Mouse (Mus musculus): ENCODE results near the gene Psma5. TPM values are rescaled to one million over a fixed set of nuclear protein-coding genes. Genes with fewer than 3 reads are reported as not detected.
A peak's percentile ranks its signal among the peaks of the same experiment; 100 is the strongest.
"Not testable (repeated sequence)": the region's sequence is repeated elsewhere in the genome, so short reads cannot be mapped to it uniquely, and the experiment has no call there.

The Psma5 gene
- polyA plus RNA-seq, 1 experiment: 37.4 TPM

- no peak for DNase-seq
- H3K4me3 ChIP-seq (replicated peaks; ENCODE audit: extremely low read depth, low read depth, low read length): no peak overlapping the region
- whole genome bisulfite sequencing: 59% methylated on average over 3 of the region's 3 CpGs
- TF ChIP-seq CTCF (IDR thresholded peaks at IDR 0.05; ENCODE audit: insufficient read depth, low read length) (no peak), POLR2A (IDR thresholded peaks at IDR 0.05; ENCODE audit: borderline replicate concordance, extremely low read depth, low read depth, low read length) (no peak)
- H3K4me1 ChIP-seq (ENCODE audit: control insufficient read depth, insufficient read depth, low read length): peaks cover 3% of the 10 kb centered on the region
These were observed 2.6 kb downstream of the Psma5 start for GRCm38 (mm10) chr3:108259319-108259718.

- WGBS: 69% methylated on average over 5 of the region's 5 CpGs
- DNase-seq; H3K4me1 ChIP-seq (ENCODE audit: control insufficient read depth, insufficient read depth, low read length); H3K4me3 ChIP-seq (replicated peaks; ENCODE audit: extremely low read depth, low read depth, low read length): not testable (repeated sequence)
These were observed 22.8 kb downstream of the Psma5 start for GRCm38 (mm10) chr3:108279495-108279894.

GRCm38 (mm10) chr3:108282401-108283240, 25.9 kb downstream of the Psma5 start:
- WGBS: 9% methylated on average over 12 of the region's 12 CpGs
- peak; percentile 60; the same call in 1 of the 2 replicates for TF ChIP-seq CTCF (IDR thresholded peaks at IDR 0.05; ENCODE audit: insufficient read depth, low read length)
- TF ChIP-seq POLR2A (IDR thresholded peaks at IDR 0.05; ENCODE audit: borderline replicate concordance, extremely low read depth, low read depth, low read length): no peak
- Histone ChIP-seq H3K4me3 (replicated peaks; ENCODE audit: extremely low read depth, low read depth, low read length) (no peak overlapping the region), H3K4me1 (ENCODE audit: control insufficient read depth, insufficient read depth, low read length) (peaks cover 5% of the 10 kb centered on the region)
- no peak for DNase-seq

GRCm38 (mm10) chr3:108283241-108283561, 26.5 kb downstream of the Psma5 start:
- peaks cover 11% of the 10 kb centered on the region for H3K4me1 ChIP-seq (ENCODE audit: control insufficient read depth, insufficient read depth, low read length)
- H3K4me3 ChIP-seq (replicated peaks; ENCODE audit: extremely low read depth, low read depth, low read length): peak overlapping the region; percentile 81
- TF ChIP-seq POLR2A (IDR thresholded peaks at IDR 0.05; ENCODE audit: borderline replicate concordance, extremely low read depth, low read depth, low read length) (no peak), CTCF (IDR thresholded peaks at IDR 0.05; ENCODE audit: insufficient read depth, low read length) (no peak)
- no peak for DNase-seq
- 15% methylated on average over 6 of the region's 6 CpGs for WGBS

- under 1% methylated on average over 109 of the region's 109 CpGs for WGBS
- Histone ChIP-seq H3K4me3 (replicated peaks; ENCODE audit: extremely low read depth, low read depth, low read length) (peak within 1 kb of the TSS; percentile 81), H3K4me1 (ENCODE audit: control insufficient read depth, insufficient read depth, low read length) (peaks cover 13% of the 10 kb centered on the region)
- peak; percentile 82 for DNase-seq
- peak; percentile 37; the same call in 1 of the 2 replicates for TF ChIP-seq POLR2A (IDR thresholded peaks at IDR 0.05; ENCODE audit: borderline replicate concordance, extremely low read depth, low read depth, low read length)
- no peak for TF ChIP-seq CTCF (IDR thresholded peaks at IDR 0.05; ENCODE audit: insufficient read depth, low read length)
These were observed 27.3 kb downstream of the Psma5 start, which contains the start of gene Sort1 for GRCm38 (mm10) chr3:108283781-108284601. Gene Sort1, plus strand, starts transcription at chr3:108284082.

GRCm38 (mm10) chr3:108285078-108285711, 28.5 kb downstream of the Psma5 start:
- DNase-seq: no peak
- Histone ChIP-seq H3K4me1 (ENCODE audit: control insufficient read depth, insufficient read depth, low read length) (peaks cover 24% of the 10 kb centered on the region), H3K4me3 (replicated peaks; ENCODE audit: extremely low read depth, low read depth, low read length) (peak overlapping the region; percentile 81)
- TF ChIP-seq CTCF (IDR thresholded peaks at IDR 0.05; ENCODE audit: insufficient read depth, low read length) (no peak), POLR2A (IDR thresholded peaks at IDR 0.05; ENCODE audit: borderline replicate concordance, extremely low read depth, low read depth, low read length) (no peak)
- WGBS: 50% methylated on average over 4 of the region's 4 CpGs

GRCm38 (mm10) chr3:108286671-108287439, 30.1 kb downstream of the Psma5 start:
- 50% methylated on average over 14 of the region's 14 CpGs for WGBS

GRCm38 (mm10) chr3:108287811-108288805, 31.4 kb downstream of the Psma5 start:
- Histone ChIP-seq H3K4me1 (ENCODE audit: control insufficient read depth, insufficient read depth, low read length) (peaks cover 29% of the 10 kb centered on the region), H3K4me3 (replicated peaks; ENCODE audit: extremely low read depth, low read depth, low read length) (no peak overlapping the region)
- peak; percentile 41; the same call in 1 of the 2 replicates for TF ChIP-seq POLR2A (IDR thresholded peaks at IDR 0.05; ENCODE audit: borderline replicate concordance, extremely low read depth, low read depth, low read length)
- no peak for TF ChIP-seq CTCF (IDR thresholded peaks at IDR 0.05; ENCODE audit: insufficient read depth, low read length)
- 49% methylated on average over 17 of the region's 17 CpGs for WGBS
- DNase-seq: peak; percentile 17

More at GRCm38 (mm10) chr3:108286671-108287439, 30.1 kb downstream of the Psma5 start:
- TF ChIP-seq POLR2A (IDR thresholded peaks at IDR 0.05; ENCODE audit: borderline replicate concordance, extremely low read depth, low read depth, low read length): no peak
- TF ChIP-seq CTCF (IDR thresholded peaks at IDR 0.05; ENCODE audit: insufficient read depth, low read length): no peak
- peaks cover 31% of the 10 kb centered on the region for H3K4me1 ChIP-seq (ENCODE audit: control insufficient read depth, insufficient read depth, low read length)
- peak overlapping the region; percentile 20 for H3K4me3 ChIP-seq (replicated peaks; ENCODE audit: extremely low read depth, low read depth, low read length)
- DNase-seq: no peak

All from lung, adult 2 months (tissue).